Comparison of ENCODE assay signal across 12 mouse cellular contexts in the genomic region with DNA sequence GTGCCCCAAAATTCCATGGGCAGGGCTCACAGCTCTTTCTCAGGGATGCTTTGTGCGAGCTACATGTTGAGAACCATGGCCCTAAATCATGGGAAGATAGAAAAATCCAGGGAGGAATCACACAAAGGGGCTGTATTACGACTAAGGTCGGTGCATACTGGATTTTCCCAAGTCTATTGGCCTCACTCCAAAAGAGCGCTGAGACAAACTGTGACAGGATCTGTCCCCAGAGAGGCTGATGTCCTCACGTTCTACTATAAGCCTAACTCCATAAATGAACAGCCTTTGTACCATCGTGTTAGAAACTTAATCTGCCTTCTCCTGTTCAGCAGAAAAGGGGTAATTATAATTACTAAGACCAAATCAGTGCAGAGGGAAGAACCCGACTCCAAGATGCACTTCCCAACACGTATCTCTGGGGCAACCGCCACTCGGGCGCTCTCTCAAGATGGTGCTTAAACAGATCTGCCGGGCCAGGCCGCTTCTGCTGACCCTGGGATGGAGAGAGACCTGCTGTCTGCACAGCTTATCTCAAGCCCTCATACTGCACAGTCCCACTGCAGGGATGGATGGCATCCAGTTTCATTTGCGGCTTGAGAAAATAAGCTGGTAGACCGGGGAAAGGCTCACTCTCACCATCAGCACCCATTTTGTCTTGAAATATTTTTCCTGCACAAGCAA. TPM values are rescaled to one million over a fixed set of nuclear protein-coding genes. Genes with fewer than 3 reads are reported as not detected.
A peak's percentile ranks its signal among the peaks of the same experiment; 100 is the strongest.
DNase-seq lines count a peak whose midpoint lies in the region; ATAC-seq and TF ChIP-seq lines count a peak whose summit lies in the region.
"Had no signal": no experiment of that assay in that cellular context is flagged by ENCODE, and none has a peak within 500 bp of the region (broad histone marks: within the 10 kb centered on the region; RNA-seq: fewer than 3 reads in every experiment).

No protein-coding gene starts in this region.

- H3K4me2 ChIP-seq in embryonic facial prominence, embryonic 13.5 days, result no peak overlapping the region
- 0 out of 2 replicates have a peak overlapping the region, but pooled peaks have one; percentile 10 for H3K4me2 ChIP-seq in hindbrain, postnatal 0 days (ENCODE audit: low read depth, low read length)
- H3K4me2 ChIP-seq in intestine, postnatal 0 days (replicated peaks; ENCODE audit: low read depth), result no peak overlapping the region

- TF ChIP-seq CTCF in hindbrain, postnatal 0 days (IDR thresholded peaks at IDR 0.05; ENCODE audit: low read depth), result no peak
- no peak for TF ChIP-seq CTCF in intestine, postnatal 0 days (IDR thresholded peaks at IDR 0.05; ENCODE audit: low read depth)

- 0 out of 2 replicates have a peak overlapping the region, but pooled peaks have one; percentile 8 for H3K9ac ChIP-seq in embryonic facial prominence, embryonic 13.5 days
- 0 out of 2 replicates have a peak overlapping the region, but pooled peaks have one; percentile 3 for H3K9ac ChIP-seq in hindbrain, postnatal 0 days (replicated peaks; ENCODE audit: low read length)
- H3K9ac ChIP-seq in intestine, postnatal 0 days (ENCODE audit: low read depth, low read length), result no peak overlapping the region
- H3K9ac ChIP-seq: liver, embryonic 14.5 days had no signal

- WGBS in embryonic facial prominence, embryonic 13.5 days, result 70% methylated on average over 15 of the region's 15 CpGs
- WGBS in hindbrain, postnatal 0 days, result 42% methylated on average over 15 of the region's 15 CpGs
- 74% methylated on average over 15 of the region's 15 CpGs for WGBS in intestine, postnatal 0 days

- no peak overlapping the region for H3K4me3 ChIP-seq in embryonic facial prominence, embryonic 13.5 days
- H3K4me3 ChIP-seq in hindbrain, postnatal 0 days (ENCODE audit: low read length), result no peak overlapping the region
- no peak overlapping the region for H3K4me3 ChIP-seq in intestine, postnatal 0 days (ENCODE audit: low read depth, low read length)
- H3K4me3 ChIP-seq: erythroblast, embryonic 14.5 days; left cerebral cortex, adult 2 months had no signal

- DNase-seq in kidney, postnatal 10 days, result peak; percentile 16
- no peak for DNase-seq in kidney, adult 8-10 months
- peak; percentile 72 for DNase-seq in heart, adult 8-10 months (ENCODE audit: low spot score)
- peak; percentile 74 for DNase-seq in hindbrain, postnatal 0 days (ENCODE audit: low spot score)
- no peak for DNase-seq in right cerebral cortex, postnatal 25 days

- H3K27ac ChIP-seq in embryonic facial prominence, embryonic 13.5 days, result no peak overlapping the region
- H3K27ac ChIP-seq in hindbrain, postnatal 0 days, result peak overlapping the region; percentile 55; the same call in 1 of the 2 replicates
- H3K27ac ChIP-seq in intestine, postnatal 0 days (ENCODE audit: low read depth, low read length), result no peak overlapping the region
- H3K27ac ChIP-seq: left cerebral cortex, adult 2 months; liver, embryonic 14.5 days had no signal

- ATAC-seq in embryonic facial prominence, embryonic 13.5 days (ENCODE audit: insufficient number of reproducible peaks, insufficient read depth, low FRiP score, low TSS enrichment, low read depth), result no peak
- peak; percentile 63 for ATAC-seq in hindbrain, postnatal 0 days
- no peak for ATAC-seq in intestine, postnatal 0 days
- ATAC-seq in frontal cortex, adult (ENCODE audit: low TSS enrichment), result no peak

- peaks cover 42% of the 10 kb centered on the region for H3K36me3 ChIP-seq in embryonic facial prominence, embryonic 13.5 days
- H3K36me3 ChIP-seq in hindbrain, postnatal 0 days (ENCODE audit: insufficient read depth, low read length), result peaks cover 14% of the 10 kb centered on the region
- H3K36me3 ChIP-seq in intestine, postnatal 0 days (ENCODE audit: control insufficient read depth, insufficient read depth), result peaks cover 24% of the 10 kb centered on the region

- no peaks in the 10 kb centered on the region for H3K27me3 ChIP-seq in embryonic facial prominence, embryonic 13.5 days
- H3K27me3 ChIP-seq in hindbrain, postnatal 0 days (ENCODE audit: insufficient read depth, low read length), result no peaks in the 10 kb centered on the region
- no peaks in the 10 kb centered on the region for H3K27me3 ChIP-seq in intestine, postnatal 0 days (replicated peaks; ENCODE audit: control insufficient read depth, insufficient read depth, low read length)

- peaks cover 13% of the 10 kb centered on the region; the same call in 1 of the 2 replicates for H3K4me1 ChIP-seq in embryonic facial prominence, embryonic 13.5 days
- H3K4me1 ChIP-seq in hindbrain, postnatal 0 days (ENCODE audit: insufficient read depth, low read length), result peaks cover 15% of the 10 kb centered on the region; the same call in 1 of the 2 replicates
- no peaks in the 10 kb centered on the region for H3K4me1 ChIP-seq in intestine, postnatal 0 days (replicated peaks; ENCODE audit: control insufficient read depth, insufficient read depth, low read length)

- no peaks in the 10 kb centered on the region for H3K9me3 ChIP-seq in embryonic facial prominence, embryonic 13.5 days
- no peaks in the 10 kb centered on the region for H3K9me3 ChIP-seq in hindbrain, postnatal 0 days (ENCODE audit: low read length)
- H3K9me3 ChIP-seq in intestine, postnatal 0 days (ENCODE audit: control insufficient read depth), result no peaks in the 10 kb centered on the region

RNA-seq across cellular contexts. Expression of a gene that starts 9.1 kb away (rescaled TPM):
- polyA plus RNA-seq in embryonic facial prominence, embryonic 13.5 days (2015; fragmentation: Nextera tagmentation; extraction: Ambion mirVana), result 27.9 and 28.9 TPM in 2 replicates
- total RNA-seq in heart, adult 8-10 months (2022), result 10 to 100 TPM; 34.9 to 37.7 (median 36.6) TPM
- 57.5 and 58.0 TPM in 2 replicates for total RNA-seq in hindbrain, postnatal 0 days (2014; rRNA removed)
- 18.0 and 18.2 TPM in 2 replicates for polyA plus RNA-seq in hindbrain, postnatal 0 days (2015; fragmentation: Nextera tagmentation; extraction: Ambion mirVana)
- 10.1 and 10.8 TPM in 2 replicates for polyA plus RNA-seq in intestine, postnatal 0 days (2015; fragmentation: Nextera tagmentation; extraction: Ambion mirVana)

RNA-seq across cellular contexts. Expression of a gene that starts 18.3 kb away (rescaled TPM):
- polyA plus RNA-seq in embryonic facial prominence, embryonic 13.5 days (2015; fragmentation: Nextera tagmentation; extraction: Ambion mirVana), result 0.17 and 0.21 TPM in 2 replicates
- under 1 TPM; 0.23 to 0.46 (median 0.36) TPM for total RNA-seq in heart, adult 8-10 months (2022)
- 14.0 TPM in 2 replicates for total RNA-seq in hindbrain, postnatal 0 days (2014; rRNA removed)
- 4.3 and 4.6 TPM in 2 replicates for polyA plus RNA-seq in hindbrain, postnatal 0 days (2015; fragmentation: Nextera tagmentation; extraction: Ambion mirVana)
- 0.08 and 0.09 TPM in 2 replicates for polyA plus RNA-seq in intestine, postnatal 0 days (2015; fragmentation: Nextera tagmentation; extraction: Ambion mirVana)
- total RNA-seq: MEL had no signal
- polyA plus RNA-seq: erythroblast, embryonic 14.5 days had no signal

Comparison
In these comparisons a context has a peak if more than half of its experiments do, and no peak if none do; other contexts are left out.
1. DNase-seq: peak in kidney, postnatal 10 days (single experiment), heart, adult 8-10 months (single experiment) and hindbrain, postnatal 0 days (single experiment); none in kidney, adult 8-10 months (0 of 2) and right cerebral cortex, postnatal 25 days (single experiment).